Mouse (Mus musculus) small intestine, adult 2 months (tissue): ENCODE measurements at regions not wholly inside any gene's neighbourhood (a gene's known extent, or its start where the extent isn't known, plus 50 kb on each side); places are given as distances from the start of the nearest gene placed in this dataset.

Experiments
- H3K27ac ChIP-seq: fragments of 200-500 bp; 2 replicates; pipeline ENCODE4 v1.5.1; 2012; ENCODE audit warnings: low read depth, low read length, control low read depth, inconsistent platforms; ENCODE audit not compliant: insufficient read depth
- H3K27me3 ChIP-seq: fragments of 200-500 bp; 2 replicates; pipeline ENCODE4 v1.6.1; 2012; ENCODE audit warnings: mild to moderate bottlenecking, moderate library complexity, low read length, inconsistent platforms; ENCODE audit not compliant: control insufficient read depth, insufficient read depth
- H3K36me3 ChIP-seq: fragments of 200-500 bp; 2 replicates; pipeline ENCODE4 v1.6.1; 2012; ENCODE audit warnings: mild to moderate bottlenecking, low read length, control low read depth, inconsistent platforms; ENCODE audit not compliant: control insufficient read depth, insufficient read depth
- H3K4me1 ChIP-seq: fragments of 200-500 bp; 2 replicates; pipeline ENCODE4 v1.6.1; 2012; ENCODE audit warnings: low read length, inconsistent platforms, mixed read lengths; ENCODE audit not compliant: control insufficient read depth, insufficient read depth, insufficient read length
- H3K4me3 ChIP-seq: fragments of 200-500 bp; 2 replicates; pipeline ENCODE4 v1.5.1; 2012; ENCODE audit warnings: low read depth, mild to moderate bottlenecking, control low read depth, inconsistent platforms, low read length, moderate library complexity
- CTCF ChIP-seq: fragments of 200-500 bp; IDR thresholded peaks from 2 replicates; pipeline ENCODE4 v1.5.1; 2012; ENCODE audit warnings: low read depth, mild to moderate bottlenecking, control low read depth, inconsistent platforms, low read length, moderate library complexity, mixed read lengths; ENCODE audit not compliant: insufficient replicate concordance, insufficient read length; ENCODE audit errors: extremely low read depth
- POLR2A ChIP-seq: fragments of 200-500 bp; IDR thresholded peaks from 2 replicates; pipeline ENCODE4 v1.6.1; 2012; ENCODE audit warnings: low read depth, mild to moderate bottlenecking, control low read depth, inconsistent platforms, low read length, moderate library complexity
- WGBS: fragments of 180-500 bp; shearing (Covaris S2); methylation state at CpG from one replicate; pipeline ENCODE4 v1.1.7; 2018; 5-methylcytosine and 5-hydroxymethylcytosine counted together

DNA sequence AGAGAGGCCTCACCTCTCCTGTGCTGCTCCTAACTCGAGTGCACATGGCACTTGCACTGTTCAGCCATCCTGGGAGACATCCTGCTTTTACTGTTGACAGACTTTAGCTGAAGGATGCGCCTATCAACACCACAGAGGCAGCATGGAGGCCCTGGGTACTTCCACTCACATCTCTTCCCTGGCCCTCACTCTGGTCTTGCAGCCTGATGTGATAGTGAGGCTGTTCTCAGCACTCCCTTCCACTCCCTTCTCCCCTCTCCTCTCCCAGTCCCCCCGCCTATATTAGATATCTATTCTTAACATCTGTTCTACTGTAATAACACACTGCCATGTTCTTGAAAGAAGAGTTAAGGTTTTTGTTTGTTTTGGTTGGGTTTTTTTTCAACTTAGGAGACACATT is 50.2 kb upstream of the Bod1 start:
- H3K4me1 ChIP-seq: 0 out of 2 replicates have a peak, but pooled peaks cover 1% of the 10 kb centered on the region
- WGBS: 67% methylated on average over 3 of the region's 3 CpGs
- H3K27me3 ChIP-seq: no peaks in the 10 kb centered on the region
- TF ChIP-seq POLR2A (no peak), CTCF (no peak)
- no peak overlapping the region for H3K4me3 ChIP-seq
- no peak overlapping the region for H3K27ac ChIP-seq
- H3K36me3 ChIP-seq: no peaks in the 10 kb centered on the region

DNA sequence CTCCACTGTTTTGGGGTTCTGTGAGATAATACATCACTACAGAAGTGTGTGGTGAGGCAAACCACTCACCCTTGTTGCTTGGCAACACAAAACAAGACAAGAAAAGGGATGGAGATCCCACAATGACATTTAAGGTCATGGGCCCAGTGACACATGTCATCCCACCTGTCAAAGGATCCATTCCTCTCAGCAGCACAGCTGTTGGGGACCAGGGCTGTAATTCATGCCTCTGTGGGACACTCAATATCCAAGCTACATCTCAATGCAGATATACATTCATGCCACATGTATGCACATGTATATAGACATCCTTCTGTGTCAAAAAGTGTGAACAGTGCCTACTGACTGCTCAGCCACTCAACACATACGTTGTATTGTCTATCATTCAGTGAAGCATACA is 52.8 kb upstream of the Bod1 start:
- Histone ChIP-seq H3K27me3 (no peaks in the 10 kb centered on the region), H3K4me3 (no peak overlapping the region), H3K36me3 (no peaks in the 10 kb centered on the region), H3K27ac (no peak overlapping the region), H3K4me1 (peaks cover 5% of the 10 kb centered on the region; the same call in 1 of the 2 replicates)
- WGBS: 85% methylated on average over 1 of the region's 1 CpGs
- no peak for TF ChIP-seq CTCF
- no peak for TF ChIP-seq POLR2A

DNA sequence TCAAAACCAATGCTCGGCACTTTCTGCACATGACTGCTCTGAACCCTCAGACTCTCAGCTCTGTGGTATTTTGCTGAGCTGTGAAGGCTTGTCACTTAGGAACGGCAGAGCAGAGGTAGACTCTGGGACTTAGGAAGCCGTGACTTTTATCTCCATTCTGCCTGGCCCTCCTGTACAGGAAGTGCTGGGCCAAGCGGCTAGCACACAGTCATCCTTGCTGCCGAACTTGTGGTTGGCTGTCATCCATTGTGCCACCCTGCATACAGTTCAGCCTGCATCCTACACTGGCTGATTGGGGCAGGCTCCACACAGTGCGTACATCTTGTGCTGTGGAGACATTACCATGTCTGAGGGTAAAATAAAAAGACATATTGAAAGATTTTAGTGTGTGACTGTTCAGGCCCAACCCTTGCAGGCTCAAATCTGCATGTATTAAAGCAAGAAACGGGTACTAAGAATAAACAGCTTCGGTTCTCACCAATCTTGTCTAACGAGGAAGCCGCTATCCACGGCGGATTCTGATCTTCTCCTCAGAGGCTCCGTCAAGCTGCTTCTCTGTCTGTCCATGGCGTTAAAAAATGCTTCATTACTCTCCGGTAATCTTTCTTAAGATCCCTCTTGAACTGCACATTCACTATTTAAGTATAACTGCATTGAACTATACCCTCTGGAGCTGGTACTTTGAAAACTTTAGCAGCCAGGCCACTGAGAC is 54.4 kb upstream of the Bod1 start:
- Histone ChIP-seq H3K27ac (no peak overlapping the region), H3K4me3 (no peak overlapping the region), H3K4me1 (peaks cover 5% of the 10 kb centered on the region; the same call in 1 of the 2 replicates), H3K36me3 (no peaks in the 10 kb centered on the region), H3K27me3 (no peaks in the 10 kb centered on the region)
- no peak for TF ChIP-seq POLR2A
- TF ChIP-seq CTCF: no peak
- WGBS: 77% methylated on average over 15 of the region's 15 CpGs

DNA sequence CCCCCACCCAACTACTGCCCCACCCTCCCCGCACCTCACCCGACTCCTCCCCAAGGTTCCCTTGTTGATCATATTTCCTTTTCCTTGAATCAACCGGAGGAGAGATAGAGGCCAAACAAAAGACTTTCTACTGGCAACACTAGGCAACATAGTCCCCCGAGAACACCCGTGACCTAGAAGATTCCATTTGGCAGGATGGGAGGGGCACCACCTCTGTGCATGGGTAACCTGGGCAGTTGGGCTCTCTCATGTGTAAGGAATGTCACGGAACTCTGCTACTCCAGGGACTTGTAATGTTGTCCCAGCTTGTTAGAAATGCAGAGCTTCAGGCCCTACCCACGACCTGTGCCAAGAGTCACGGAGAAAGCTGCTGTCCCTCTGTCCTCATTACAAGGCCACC is 55.6 kb upstream of the Bod1 start:
- H3K27ac ChIP-seq: no peak overlapping the region
- TF ChIP-seq POLR2A (no peak), CTCF (no peak)
- WGBS: 35% methylated on average over 8 of the region's 8 CpGs

DNA sequence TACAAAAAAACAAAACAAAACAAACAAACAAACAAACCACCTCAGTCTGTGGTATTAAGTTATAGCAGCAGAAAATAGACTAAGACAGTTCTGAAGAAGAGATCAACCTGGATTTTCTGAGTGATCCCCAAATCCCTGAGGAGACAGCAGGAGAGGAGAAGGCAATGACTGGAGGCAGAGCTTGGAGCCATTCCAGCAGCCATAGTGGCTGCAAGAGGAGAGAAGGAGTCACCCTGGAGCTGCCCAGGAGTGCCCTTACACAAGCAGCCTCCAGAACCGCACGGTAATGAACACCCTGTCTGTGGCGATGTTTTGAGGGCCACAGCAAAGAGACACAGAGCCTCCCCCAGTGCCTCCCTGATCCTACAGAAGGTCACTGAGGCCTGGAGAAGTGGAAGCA is 58.0 kb upstream of the Bod1 start:
- no peaks in the 10 kb centered on the region for H3K27me3 ChIP-seq
- WGBS: 85% methylated on average over 3 of the region's 3 CpGs
- no peak overlapping the region for H3K27ac ChIP-seq
- no peaks in the 10 kb centered on the region for H3K36me3 ChIP-seq
- peaks cover 6% of the 10 kb centered on the region; the same call in 1 of the 2 replicates for H3K4me1 ChIP-seq
- H3K4me3 ChIP-seq: no peak overlapping the region
- TF ChIP-seq CTCF: no peak
- TF ChIP-seq POLR2A: no peak

More for the DNA sequence above, 55.6 kb upstream of the Bod1 start:
- H3K4me1 ChIP-seq: peaks cover 5% of the 10 kb centered on the region; the same call in 1 of the 2 replicates
- H3K4me3 ChIP-seq: no peak overlapping the region
- no peaks in the 10 kb centered on the region for H3K27me3 ChIP-seq
- H3K36me3 ChIP-seq: no peaks in the 10 kb centered on the region

DNA sequence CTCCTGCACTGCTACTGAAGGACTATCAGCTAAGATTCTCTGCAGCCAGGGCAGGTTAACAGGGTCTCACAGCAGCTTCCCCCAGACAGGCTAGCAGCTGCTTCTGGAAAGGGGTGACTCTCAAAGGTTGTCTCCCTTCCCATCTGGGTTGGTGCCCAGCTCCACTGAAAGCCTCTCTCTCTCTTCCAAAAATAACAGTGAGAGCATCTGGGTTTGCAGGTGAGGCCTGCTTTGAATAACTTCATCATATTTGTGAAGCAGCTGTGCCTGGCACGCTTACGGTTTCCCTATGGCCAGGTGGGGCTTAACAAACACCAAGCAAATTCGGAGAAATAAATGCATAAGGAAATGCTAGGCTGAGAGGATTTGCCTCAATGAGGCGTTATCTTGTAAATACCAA is 58.5 kb upstream of the Bod1 start:
- peaks cover 6% of the 10 kb centered on the region; the same call in 1 of the 2 replicates for H3K4me1 ChIP-seq
- TF ChIP-seq CTCF (no peak), POLR2A (no peak)
- H3K36me3 ChIP-seq: no peaks in the 10 kb centered on the region
- 80% methylated on average over 4 of the region's 4 CpGs for WGBS
- no peak overlapping the region for H3K27ac ChIP-seq
- no peaks in the 10 kb centered on the region for H3K27me3 ChIP-seq
- H3K4me3 ChIP-seq: no peak overlapping the region

DNA sequence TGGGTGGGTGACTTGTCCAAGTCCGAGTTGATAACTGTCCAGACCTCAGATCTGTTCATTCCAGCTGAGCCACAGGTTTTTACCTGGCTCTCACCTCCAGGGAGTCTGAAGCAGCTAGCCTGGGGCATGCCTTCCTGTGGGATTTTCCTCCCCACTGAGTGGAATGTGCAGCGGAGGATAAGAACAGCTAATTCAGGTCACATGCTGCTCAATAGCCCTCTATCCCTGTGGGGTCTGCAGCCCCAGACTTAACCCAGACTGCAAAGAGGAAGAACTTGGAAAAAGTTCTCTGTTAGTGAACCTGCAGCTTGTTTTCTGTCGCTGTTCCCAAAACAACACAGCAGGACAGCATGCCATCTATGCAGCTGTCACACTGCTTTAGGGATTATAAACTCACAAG is 59.0 kb upstream of the Bod1 start:
- Histone ChIP-seq H3K4me3 (no peak overlapping the region), H3K36me3 (no peaks in the 10 kb centered on the region), H3K27me3 (no peaks in the 10 kb centered on the region), H3K27ac (no peak overlapping the region), H3K4me1 (peaks cover 6% of the 10 kb centered on the region; the same call in 1 of the 2 replicates)
- WGBS: 72% methylated on average over 3 of the region's 3 CpGs
- TF ChIP-seq CTCF: no peak
